Mouse (Mus musculus): ENCODE measurements around the gene Car6. TPM values are rescaled to one million over a fixed set of nuclear protein-coding genes. Genes with fewer than 3 reads are reported as not detected.

Car6 gene
- polyA plus RNA-seq, 1 experiment from 2014 or later: not detected

- peak within 1 kb of the TSS; percentile 98 for H3K27ac ChIP-seq
- no peaks in the 10 kb centered on the region for H3K27me3 ChIP-seq (ENCODE audit: insufficient read depth, low read length)
- peaks cover 10% of the 10 kb centered on the region for H3K36me3 ChIP-seq (ENCODE audit: insufficient read depth, low read length)
- no peaks in the 10 kb centered on the region for H3K9me3 ChIP-seq (replicated peaks; ENCODE audit: low read length)
- WGBS: under 1% methylated on average over 69 of the region's 78 CpGs
- peak within 1 kb of the TSS; percentile 66 for H3K4me2 ChIP-seq (ENCODE audit: low read length)
- peak; percentile 21; the same call in 1 of the 2 replicates for TF ChIP-seq CTCF (IDR thresholded peaks at IDR 0.05; ENCODE audit: low read depth)
- ATAC-seq (replicated peaks; ENCODE audit: low FRiP score, low read depth) (peak; percentile 99), DNase-seq (ENCODE audit: low spot score) (peak; percentile 98)
- peak within 1 kb of the TSS; percentile 89 for H3K4me3 ChIP-seq (replicated peaks; ENCODE audit: low read depth, low read length)
- peak within 1 kb of the TSS; percentile 84 for H3K9ac ChIP-seq (ENCODE audit: low read depth, low read length)
- peaks cover 16% of the 10 kb centered on the region for H3K4me1 ChIP-seq (replicated peaks; ENCODE audit: insufficient read depth, low read length)
Observed at GRCm38 (mm10) chr4:150236521-150237481, 35.7 kb upstream of the Car6 start, which contains the start of gene Eno1. TSS of gene Eno1 (plus strand) at chr4:150236721.

- H3K36me3 ChIP-seq (ENCODE audit: insufficient read depth, low read length): peaks cover 2% of the 10 kb centered on the region
- peak overlapping the region; percentile 98 for H3K27ac ChIP-seq
- ATAC-seq (replicated peaks; ENCODE audit: low FRiP score, low read depth) (no peak), DNase-seq (ENCODE audit: low spot score) (no peak)
- no peaks in the 10 kb centered on the region for H3K9me3 ChIP-seq (replicated peaks; ENCODE audit: low read length)
- no peaks in the 10 kb centered on the region for H3K27me3 ChIP-seq (ENCODE audit: insufficient read depth, low read length)
- 80% methylated on average over 8 of the region's 8 CpGs for WGBS
- H3K4me2 ChIP-seq (ENCODE audit: low read length): peak overlapping the region; percentile 66
- H3K4me3 ChIP-seq (replicated peaks; ENCODE audit: low read depth, low read length): peak overlapping the region; percentile 89
- peak overlapping the region; percentile 84; the same call in 1 of the 2 replicates for H3K9ac ChIP-seq (ENCODE audit: low read depth, low read length)
- no peak for TF ChIP-seq CTCF (IDR thresholded peaks at IDR 0.05; ENCODE audit: low read depth)
- peaks cover 17% of the 10 kb centered on the region for H3K4me1 ChIP-seq (replicated peaks; ENCODE audit: insufficient read depth, low read length)
Observed at GRCm38 (mm10) chr4:150236031-150236430, 34.9 kb upstream of the Car6 start.

GRCm38 (mm10) chr4:150235585-150235984 is 34.5 kb upstream of the Car6 start:
- TF ChIP-seq CTCF (IDR thresholded peaks at IDR 0.05; ENCODE audit: low read depth): no peak
- WGBS: 69% methylated on average over 4 of the region's 4 CpGs
- no peak overlapping the region for H3K4me3 ChIP-seq (replicated peaks; ENCODE audit: low read depth, low read length)
- no peaks in the 10 kb centered on the region for H3K27me3 ChIP-seq (ENCODE audit: insufficient read depth, low read length)
- H3K36me3 ChIP-seq (ENCODE audit: insufficient read depth, low read length): no peaks in the 10 kb centered on the region
- no peak overlapping the region for H3K4me2 ChIP-seq (ENCODE audit: low read length)
- peaks cover 21% of the 10 kb centered on the region for H3K4me1 ChIP-seq (replicated peaks; ENCODE audit: insufficient read depth, low read length)
- H3K27ac ChIP-seq: no peak overlapping the region
- no peak overlapping the region for H3K9ac ChIP-seq (ENCODE audit: low read depth, low read length)
- ATAC-seq (replicated peaks; ENCODE audit: low FRiP score, low read depth) (no peak), DNase-seq (ENCODE audit: low spot score) (no peak)
- no peaks in the 10 kb centered on the region for H3K9me3 ChIP-seq (replicated peaks; ENCODE audit: low read length)

GRCm38 (mm10) chr4:150234599-150235327 is 33.6 kb upstream of the Car6 start:
- Histone ChIP-seq H3K4me3 (replicated peaks; ENCODE audit: low read depth, low read length) (no peak overlapping the region), H3K4me1 (replicated peaks; ENCODE audit: insufficient read depth, low read length) (peaks cover 22% of the 10 kb centered on the region), H3K27ac (no peak overlapping the region), H3K4me2 (ENCODE audit: low read length) (no peak overlapping the region), H3K9me3 (replicated peaks; ENCODE audit: low read length) (no peaks in the 10 kb centered on the region), H3K36me3 (ENCODE audit: insufficient read depth, low read length) (no peaks in the 10 kb centered on the region), H3K27me3 (ENCODE audit: insufficient read depth, low read length) (no peaks in the 10 kb centered on the region), H3K9ac (ENCODE audit: low read depth, low read length) (no peak overlapping the region)
- DNase-seq (ENCODE audit: low spot score): no peak
- WGBS: 38% methylated on average over 8 of the region's 8 CpGs
- no peak for TF ChIP-seq CTCF (IDR thresholded peaks at IDR 0.05; ENCODE audit: low read depth)
- no peak for ATAC-seq (replicated peaks; ENCODE audit: low FRiP score, low read depth)

GRCm38 (mm10) chr4:150231871-150232270 is 30.7 kb upstream of the Car6 start:
- DNase-seq (ENCODE audit: low spot score) (no peak), ATAC-seq (replicated peaks; ENCODE audit: low FRiP score, low read depth) (no peak)
- no peaks in the 10 kb centered on the region for H3K27me3 ChIP-seq (ENCODE audit: insufficient read depth, low read length)
- TF ChIP-seq CTCF (IDR thresholded peaks at IDR 0.05; ENCODE audit: low read depth): no peak
- no peaks in the 10 kb centered on the region for H3K9me3 ChIP-seq (replicated peaks; ENCODE audit: low read length)
- H3K4me1 ChIP-seq (replicated peaks; ENCODE audit: insufficient read depth, low read length): 0 out of 2 replicates have a peak, but pooled peaks cover 9% of the 10 kb centered on the region
- no peaks in the 10 kb centered on the region for H3K36me3 ChIP-seq (ENCODE audit: insufficient read depth, low read length)
- no peak overlapping the region for H3K27ac ChIP-seq
- WGBS: 46% methylated on average over 8 of the region's 8 CpGs
- H3K9ac ChIP-seq (ENCODE audit: low read depth, low read length): 0 out of 2 replicates have a peak overlapping the region, but pooled peaks have one; percentile 0
- no peak overlapping the region for H3K4me2 ChIP-seq (ENCODE audit: low read length)
- no peak overlapping the region for H3K4me3 ChIP-seq (replicated peaks; ENCODE audit: low read depth, low read length)
